Mouse (Mus musculus) heart, embryonic 14.5 days (tissue): ENCODE results near the gene Lyve1. TPM values are rescaled to one million over a fixed set of nuclear protein-coding genes. Genes with fewer than 3 reads are reported as not detected.

Experiments used
- ATAC-seq: fragments of 200-750 bp; cut with Nextera tagmentation; 2 replicates; pipeline ENCODE4 v1.8.0; 2017; ENCODE audit warnings: low read depth, moderate TSS enrichment; ENCODE audit not compliant: insufficient number of reproducible peaks, insufficient read depth, low FRiP score
- H3K27ac ChIP-seq, 2 experiments: fragments of 200-500 bp in 1 of 2; fragments of 300-500 bp in 1 of 2; sonication (generic) in 1 of 2; replicated peaks in 1 of 2; 2 replicates each; pipeline ENCODE4 v1.5.1; 2012 to 2014; ENCODE audit warnings: low read depth in 2 of 2, low read length in 2 of 2, control low read depth in 1 of 2, mild to moderate bottlenecking in 1 of 2, mixed read lengths in 1 of 2; ENCODE audit not compliant: control insufficient read depth in 1 of 2, insufficient read depth in 1 of 2
- H3K27me3 ChIP-seq: fragments of 300-500 bp; sonication (generic); 2 replicates; pipeline ENCODE4 v1.6.1; 2014; ENCODE audit warnings: mild to moderate bottlenecking, low read length, control low read depth; ENCODE audit not compliant: control insufficient read depth, insufficient read depth
- H3K36me3 ChIP-seq: fragments of 300-500 bp; sonication (generic); 2 replicates; pipeline ENCODE4 v1.6.1; 2014; ENCODE audit warnings: mild to moderate bottlenecking, control low read depth, low read length, mixed read lengths; ENCODE audit not compliant: control insufficient read depth, insufficient read depth
- H3K4me1 ChIP-seq, 2 experiments: fragments of 200-500 bp in 1 of 2; fragments of 300-500 bp in 1 of 2; sonication (generic) in 1 of 2; 2 replicates each; pipeline ENCODE4 v1.6.1; 2012 to 2014; ENCODE audit warnings: low read length in 2 of 2, control low read depth in 1 of 2, mixed read lengths in 1 of 2; ENCODE audit not compliant: control insufficient read depth in 2 of 2, insufficient read depth in 2 of 2
- H3K4me2 ChIP-seq: fragments of 300-500 bp; sonication (generic); 2 replicates; pipeline ENCODE4 v1.6.1; 2014; ENCODE audit warnings: mild to moderate bottlenecking, low read length
- H3K4me3 ChIP-seq, 2 experiments: fragments of 200-500 bp in 1 of 2; fragments of 300-500 bp in 1 of 2; sonication (generic) in 1 of 2; 2 replicates each; pipeline ENCODE4 v1.5.1; 2012 to 2014; ENCODE audit warnings: low read length in 2 of 2, mild to moderate bottlenecking in 2 of 2, control low read depth in 1 of 2, low read depth in 1 of 2, moderate library complexity in 1 of 2; ENCODE audit not compliant: control insufficient read depth in 1 of 2, insufficient read depth in 1 of 2
- H3K9ac ChIP-seq: fragments of 300-500 bp; sonication (generic); 2 replicates; pipeline ENCODE4 v1.6.1; 2014; ENCODE audit warnings: mild to moderate bottlenecking, low read length
- H3K9me3 ChIP-seq: fragments of 300-500 bp; sonication (generic); 2 replicates; pipeline ENCODE4 v1.6.1; 2016; ENCODE audit warnings: low read length, control low read depth; ENCODE audit not compliant: control insufficient read depth
- WGBS: fragments of 180-500 bp; shearing (Covaris S2); extraction: QIAGEN DNeasy Blood & Tissue Kit; methylation state at CpG from one replicate; pipeline ENCODE4 v1.1.7; 2014; 5-methylcytosine and 5-hydroxymethylcytosine counted together
- polyA plus RNA-seq: library from polyadenylated mRNA; unstranded; fragments of >200 nt; fragmentation: Nextera tagmentation; extraction: Ambion mirVana; gene quantifications from 2 replicates; pipeline ENCODE4 v1.2.1, GENCODE M21; 2014

Lyve1 gene
- polyA plus RNA-seq, 1 experiment from 2014 or later: 5.7 TPM

GRCm38 (mm10) chr7:110853611-110854010 is 9.4 kb downstream of the Lyve1 start:
- no peak overlapping the region for H3K4me3 ChIP-seq
- H3K36me3 ChIP-seq: no peaks in the 10 kb centered on the region
- no peak overlapping the region for H3K9ac ChIP-seq
- H3K27ac ChIP-seq: no peak overlapping the region
- H3K4me1 ChIP-seq: peaks cover 3 to 4% of the 10 kb centered on the region in 2 experiments; a peak in 2 of 4 replicates
- no peak for ATAC-seq
- WGBS: 69% methylated on average over 10 of the region's 10 CpGs
- no peaks in the 10 kb centered on the region for H3K9me3 ChIP-seq
- no peaks in the 10 kb centered on the region for H3K27me3 ChIP-seq
- no peak overlapping the region for H3K4me2 ChIP-seq

GRCm38 (mm10) chr7:110851541-110852203 is 11.4 kb downstream of the Lyve1 start:
- 60% methylated on average over 7 of the region's 7 CpGs for WGBS

GRCm38 (mm10) chr7:110848371-110848770 is 14.7 kb downstream of the Lyve1 start:
- H3K9me3 ChIP-seq: no peaks in the 10 kb centered on the region
- ATAC-seq: no peak
- no peak overlapping the region for H3K4me2 ChIP-seq
- no peaks in the 10 kb centered on the region for H3K36me3 ChIP-seq
- H3K4me1 ChIP-seq: peaks cover 4 to 6% of the 10 kb centered on the region in 2 experiments; a peak in 2 of 4 replicates
- no peak overlapping the region for H3K4me3 ChIP-seq
- H3K27me3 ChIP-seq: no peaks in the 10 kb centered on the region
- 90% methylated on average over 1 of the region's 1 CpGs for WGBS
- H3K9ac ChIP-seq: no peak overlapping the region
- H3K27ac ChIP-seq: no peak overlapping the region

More at GRCm38 (mm10) chr7:110851541-110852203, 11.4 kb downstream of the Lyve1 start:
- 0 out of 4 replicates have a peak overlapping the region, but pooled peaks of 1 of the 2 experiments have one; percentile 25 for H3K27ac ChIP-seq
- no peak overlapping the region for H3K4me3 ChIP-seq
- H3K9me3 ChIP-seq: no peaks in the 10 kb centered on the region
- H3K4me1 ChIP-seq: peaks cover 3 to 4% of the 10 kb centered on the region in 2 experiments; a peak in 2 of 4 replicates
- no peaks in the 10 kb centered on the region for H3K27me3 ChIP-seq
- no peak overlapping the region for H3K4me2 ChIP-seq
- ATAC-seq: no peak
- H3K36me3 ChIP-seq: no peaks in the 10 kb centered on the region
- H3K9ac ChIP-seq: no peak overlapping the region

- 43% methylated on average over 2 of the region's 2 CpGs for WGBS
- H3K4me2 ChIP-seq: no peak overlapping the region
- H3K9me3 ChIP-seq: no peaks in the 10 kb centered on the region
- H3K36me3 ChIP-seq: no peaks in the 10 kb centered on the region
- no peak overlapping the region for H3K4me3 ChIP-seq
- H3K27me3 ChIP-seq: no peaks in the 10 kb centered on the region
- H3K9ac ChIP-seq: no peak overlapping the region
- no peak for ATAC-seq
- H3K4me1 ChIP-seq: peaks cover 4 to 8% of the 10 kb centered on the region in 2 experiments; a peak in 2 of 4 replicates
- H3K27ac ChIP-seq: no peak overlapping the region
Measured at GRCm38 (mm10) chr7:110847321-110847720, 15.7 kb downstream of the Lyve1 start.

- H3K27ac ChIP-seq: peak within 1 kb of the TSS; percentile 86 to 92
- no peaks in the 10 kb centered on the region for H3K27me3 ChIP-seq
- H3K4me1 ChIP-seq: 0 out of 4 replicates have a peak, but pooled peaks cover 0 to 4% of the 10 kb centered on the region in 2 experiments
- WGBS: under 1% methylated on average over 42 of the region's 42 CpGs
- peak; percentile 88 for ATAC-seq
- peak within 1 kb of the TSS; percentile 86 for H3K4me2 ChIP-seq
- H3K36me3 ChIP-seq: no peaks in the 10 kb centered on the region
- peak within 1 kb of the TSS; percentile 83 for H3K9ac ChIP-seq
- no peaks in the 10 kb centered on the region for H3K9me3 ChIP-seq
- H3K4me3 ChIP-seq: peak within 1 kb of the TSS; percentile 72 to 76
Measured at GRCm38 (mm10) chr7:110843916-110844874, 18.8 kb downstream of the Lyve1 start, which contains the start of gene Rnf141. Rnf141 (minus strand) TSS chr7:110844457.

GRCm38 (mm10) chr7:110840332-110840731 is 22.7 kb downstream of the Lyve1 start:
- no peak overlapping the region for H3K4me2 ChIP-seq

GRCm38 (mm10) chr7:110834522-110834921 is 28.5 kb downstream of the Lyve1 start:
- WGBS: 44% methylated on average over 3 of the region's 3 CpGs
- no peak overlapping the region for H3K4me2 ChIP-seq
- peaks cover 53% of the 10 kb centered on the region for H3K36me3 ChIP-seq
- H3K27me3 ChIP-seq: no peaks in the 10 kb centered on the region
- no peak overlapping the region for H3K4me3 ChIP-seq
- H3K4me1 ChIP-seq: peaks cover 4 to 15% of the 10 kb centered on the region in 2 experiments
- no peak for ATAC-seq
- H3K27ac ChIP-seq: no peak overlapping the region
- no peaks in the 10 kb centered on the region for H3K9me3 ChIP-seq
- H3K9ac ChIP-seq: no peak overlapping the region

More at GRCm38 (mm10) chr7:110840332-110840731, 22.7 kb downstream of the Lyve1 start:
- 0 out of 4 replicates have a peak, but pooled peaks cover 0 to 4% of the 10 kb centered on the region in 2 experiments for H3K4me1 ChIP-seq
- H3K27ac ChIP-seq: no peak overlapping the region; a peak in 1 of 4 replicates
- no peak overlapping the region for H3K9ac ChIP-seq
- WGBS: 73% methylated on average over 4 of the region's 4 CpGs
- H3K9me3 ChIP-seq: no peaks in the 10 kb centered on the region
- no peaks in the 10 kb centered on the region for H3K27me3 ChIP-seq
- no peak for ATAC-seq
- peaks cover 19% of the 10 kb centered on the region for H3K36me3 ChIP-seq
- H3K4me3 ChIP-seq: no peak overlapping the region
